Mouse (Mus musculus) lung, embryonic 14.5 days (tissue): ENCODE results near the gene Spaca3. TPM values are rescaled to one million over a fixed set of nuclear protein-coding genes. Genes with fewer than 3 reads are reported as not detected.

Source experiments
- ATAC-seq: fragments of 200-750 bp; cut with Nextera tagmentation; 2 replicates; pipeline ENCODE4 v1.8.0; 2017; ENCODE audit warnings: mild to moderate bottlenecking, moderate TSS enrichment, moderate library complexity; ENCODE audit not compliant: insufficient read depth
- DNase-seq: peaks from one replicate; pipeline ENCODE4 v3.0.0-alpha.2; 2015
- H3K27ac ChIP-seq: fragments of 300-500 bp; sonication (generic); 2 replicates; pipeline ENCODE4 v1.5.1; 2014; ENCODE audit warnings: low read depth, mild to moderate bottlenecking, moderate library complexity
- H3K27me3 ChIP-seq: fragments of 300-500 bp; sonication (generic); 2 replicates; pipeline ENCODE4 v1.6.1; 2014; ENCODE audit warnings: low read length, control low read depth; ENCODE audit not compliant: insufficient read depth
- H3K36me3 ChIP-seq: fragments of 300-500 bp; sonication (generic); 2 replicates; pipeline ENCODE4 v1.6.1; 2014; ENCODE audit warnings: control low read depth; ENCODE audit not compliant: insufficient read depth
- H3K4me1 ChIP-seq: fragments of 300-500 bp; sonication (generic); 2 replicates; pipeline ENCODE4 v1.6.1; 2014; ENCODE audit warnings: antibody characterized with exemption, control low read depth; ENCODE audit not compliant: insufficient read depth
- H3K4me2 ChIP-seq: fragments of 300-500 bp; sonication (generic); 2 replicates; pipeline ENCODE4 v1.6.1; 2014; ENCODE audit warnings: mild to moderate bottlenecking
- H3K4me3 ChIP-seq: fragments of 300-500 bp; sonication (generic); 2 replicates; pipeline ENCODE4 v1.5.1; 2014; ENCODE audit warnings: low read depth, low read length
- H3K9ac ChIP-seq: fragments of 300-500 bp; sonication (generic); 2 replicates; pipeline ENCODE4 v1.6.1; 2014
- H3K9me3 ChIP-seq: fragments of 300-500 bp; sonication (generic); 2 replicates; pipeline ENCODE4 v1.6.1; 2016; ENCODE audit warnings: low read depth, low read length, control low read depth
- CTCF ChIP-seq: IDR thresholded peaks from 2 replicates; pipeline ENCODE4 v1.5.1; 2016; ENCODE audit warnings: antibody characterized with exemption, low read depth
- WGBS: fragments of 180-500 bp; shearing (Covaris S2); extraction: QIAGEN DNeasy Blood & Tissue Kit; methylation state at CpG from one replicate; pipeline ENCODE4 v1.1.7; 2014; 5-methylcytosine and 5-hydroxymethylcytosine counted together
- polyA plus RNA-seq: library from polyadenylated mRNA; unstranded; fragments of >200 nt; fragmentation: Nextera tagmentation; extraction: Ambion mirVana; gene quantifications from 2 replicates; pipeline ENCODE4 v1.2.1, GENCODE M21; 2014

Spaca3 gene
- polyA plus RNA-seq, 1 experiment from 2014 or later = not detected

GRCm38 (mm10) chr11:80904559-80904958 is 46.4 kb downstream of the Spaca3 start:
- ATAC-seq (no peak), DNase-seq (no peak)
- Histone ChIP-seq H3K9me3 (no peaks in the 10 kb centered on the region), H3K27ac (no peak overlapping the region), H3K4me2 (no peak overlapping the region), H3K4me1 (no peaks in the 10 kb centered on the region; the same call in 1 of the 2 replicates), H3K4me3 (no peak overlapping the region), H3K27me3 (no peaks in the 10 kb centered on the region), H3K9ac (no peak overlapping the region), H3K36me3 (no peaks in the 10 kb centered on the region)
- 68% methylated on average over 2 of the region's 2 CpGs for WGBS
- no peak for TF ChIP-seq CTCF

GRCm38 (mm10) chr11:80906456-80906855 is 48.3 kb downstream of the Spaca3 start:
- WGBS = 32% methylated on average over 4 of the region's 4 CpGs
- Histone ChIP-seq H3K4me1 (no peaks in the 10 kb centered on the region; the same call in 1 of the 2 replicates), H3K36me3 (no peaks in the 10 kb centered on the region), H3K4me2 (no peak overlapping the region), H3K27me3 (no peaks in the 10 kb centered on the region), H3K27ac (no peak overlapping the region), H3K9me3 (no peaks in the 10 kb centered on the region), H3K4me3 (no peak overlapping the region), H3K9ac (no peak overlapping the region)
- DNase-seq (peak; percentile 85), ATAC-seq (no peak)
- peak; percentile 78 for TF ChIP-seq CTCF

DNA sequence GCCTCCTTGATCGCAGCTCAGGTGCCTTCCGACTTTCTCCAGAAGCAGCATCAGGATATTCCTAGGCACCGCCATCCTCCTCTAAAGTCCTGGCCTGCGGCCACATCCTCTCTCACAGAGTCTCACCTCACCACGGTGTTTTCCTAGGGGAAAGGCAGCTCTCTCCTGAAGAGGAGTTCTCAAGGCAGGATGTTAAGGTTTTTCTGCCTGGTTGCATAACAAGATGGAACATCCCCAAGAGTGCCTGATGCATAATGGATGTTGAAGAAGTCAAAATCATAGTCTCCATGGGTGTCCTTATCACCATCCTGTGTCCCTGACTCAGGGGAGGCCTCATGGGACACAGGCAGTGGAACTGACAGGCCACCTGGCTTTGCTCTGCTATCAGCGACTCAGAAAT is 49.7 kb downstream of the Spaca3 start:
- Histone ChIP-seq H3K4me2 (no peak overlapping the region), H3K36me3 (no peaks in the 10 kb centered on the region), H3K9ac (no peak overlapping the region), H3K4me3 (no peak overlapping the region), H3K9me3 (no peaks in the 10 kb centered on the region), H3K27me3 (no peaks in the 10 kb centered on the region), H3K4me1 (no peaks in the 10 kb centered on the region), H3K27ac (no peak overlapping the region)
- DNase-seq = no peak
- no peak for TF ChIP-seq CTCF
- ATAC-seq = no peak
- WGBS = 84% methylated on average over 6 of the region's 6 CpGs

DNA sequence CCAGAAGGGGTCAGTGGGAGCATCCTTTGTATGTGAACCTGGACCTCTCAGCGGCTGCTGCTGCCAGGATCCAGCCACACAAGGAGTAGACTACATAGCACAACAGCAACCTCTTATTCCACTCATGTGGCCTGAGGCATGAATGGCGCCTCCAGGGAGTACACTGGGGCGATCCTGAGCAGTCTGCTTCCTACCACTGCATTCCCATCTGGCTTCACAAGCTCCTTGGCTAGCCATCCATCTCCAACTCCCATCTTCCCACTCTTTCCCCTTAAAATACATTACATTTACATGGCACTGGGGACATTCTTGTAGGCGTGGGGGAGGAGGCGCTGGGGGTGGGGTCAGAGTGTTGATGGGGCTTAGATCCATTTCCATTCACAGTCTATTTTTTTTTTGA is 54.6 kb downstream of the Spaca3 start:
- no peak for TF ChIP-seq CTCF
- H3K4me2 ChIP-seq = no peak overlapping the region
- H3K9me3 ChIP-seq = no peaks in the 10 kb centered on the region; the same call in 1 of the 2 replicates
- no peaks in the 10 kb centered on the region for H3K36me3 ChIP-seq
- H3K27ac ChIP-seq = no peak overlapping the region
- H3K9ac ChIP-seq = no peak overlapping the region
- H3K27me3 ChIP-seq = no peaks in the 10 kb centered on the region
- WGBS = 77% methylated on average over 5 of the region's 5 CpGs
- ATAC-seq (no peak), DNase-seq (no peak)
- H3K4me1 ChIP-seq = no peaks in the 10 kb centered on the region
- no peak overlapping the region for H3K4me3 ChIP-seq

DNA sequence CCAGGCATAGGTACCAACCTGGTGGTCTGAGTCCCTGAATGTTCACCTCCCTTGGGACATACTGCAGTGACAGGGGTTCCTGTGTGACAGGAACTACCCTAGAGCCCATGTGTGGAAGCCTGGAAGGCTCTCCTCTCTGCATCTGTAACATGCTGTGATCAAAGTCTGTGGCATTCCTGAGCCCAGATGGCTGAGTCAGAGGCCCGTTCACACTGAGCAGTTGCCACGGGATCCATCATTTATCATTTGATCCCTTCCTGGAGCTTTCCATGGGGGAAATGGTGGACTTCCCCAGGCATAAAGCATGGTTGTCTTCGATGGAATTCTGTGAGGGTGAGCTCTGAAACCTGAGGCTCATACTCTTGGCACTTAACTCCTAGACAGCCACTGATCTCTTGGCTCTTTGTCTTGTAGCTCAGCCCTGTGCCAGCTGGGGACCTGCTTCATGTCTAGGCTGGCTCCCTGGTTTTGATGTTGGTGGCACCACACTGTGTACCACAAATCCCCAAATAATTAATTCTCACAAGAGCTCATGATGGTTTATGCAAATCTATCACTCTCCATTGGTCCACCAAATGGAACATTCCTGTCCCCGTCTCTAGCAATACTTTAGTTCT is 55.4 kb downstream of the Spaca3 start:
- no peaks in the 10 kb centered on the region for H3K27me3 ChIP-seq
- H3K4me3 ChIP-seq = no peak overlapping the region
- H3K27ac ChIP-seq = no peak overlapping the region
- H3K9me3 ChIP-seq = no peaks in the 10 kb centered on the region; the same call in 1 of the 2 replicates
- no peak overlapping the region for H3K4me2 ChIP-seq
- ATAC-seq (no peak), DNase-seq (no peak)
- 34% methylated on average over 4 of the region's 4 CpGs for WGBS
- no peak for TF ChIP-seq CTCF
- H3K36me3 ChIP-seq = no peaks in the 10 kb centered on the region
- H3K4me1 ChIP-seq = no peaks in the 10 kb centered on the region
- H3K9ac ChIP-seq = no peak overlapping the region

Other genes with a start within 250 kb of the Spaca3 start
- 16.1 and 17.2 TPM in 2 replicates for gene Myo1d, start 78.3 kb upstream of the Spaca3 start, polyA plus RNA-seq
- gene Tmem98, start 48.2 kb upstream of the Spaca3 start, polyA plus RNA-seq = 127 and 132 TPM in 2 replicates